Mouse (Mus musculus) heart, postnatal 4 days (tissue): ENCODE data around the gene Ntn1. TPM values are rescaled to one million over a fixed set of nuclear protein-coding genes. Genes with fewer than 3 reads are reported as not detected.

Experiments
- DNase-seq: peaks from one replicate; pipeline ENCODE4 v3.0.0; 2021
- total RNA-seq, 2 experiments: library from RNA; stranded (reverse); gene quantifications; 2 replicates each; pipeline ENCODE4 v1.2.3; 2021

Ntn1 gene
- total RNA-seq = 100 to 1,000 TPM in 1 of 2 experiments, 10 to 100 TPM in 1; 85.3 to 101 TPM

DNA sequence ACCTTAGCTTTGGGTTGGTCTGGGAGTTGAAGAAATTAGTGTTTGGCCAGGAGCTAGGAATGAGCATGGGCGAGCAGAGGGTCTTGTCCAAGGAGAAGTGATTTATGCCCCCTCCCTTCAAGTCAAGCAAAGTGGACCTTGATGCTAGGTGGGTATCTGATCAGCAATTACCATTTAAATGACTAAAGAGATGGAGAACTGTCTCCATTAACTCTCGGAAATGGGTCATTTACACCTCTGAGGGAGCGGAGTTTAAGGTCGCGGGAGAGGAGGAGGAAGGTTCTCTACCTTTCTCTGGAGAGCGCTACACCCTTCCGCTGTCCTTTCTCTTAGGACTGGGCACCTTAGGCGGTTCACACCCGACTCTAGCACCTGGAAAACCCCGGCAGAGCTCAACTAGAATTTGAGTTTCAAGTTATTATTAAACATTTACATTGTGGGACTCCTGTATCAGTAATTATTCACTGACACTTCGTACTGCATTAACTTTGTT, at the start of gene Ntn1:
TSS of gene Ntn1 (minus strand) at position 97 of the 493 bp plus-strand sequence.
- DNase-seq = no peak

DNA sequence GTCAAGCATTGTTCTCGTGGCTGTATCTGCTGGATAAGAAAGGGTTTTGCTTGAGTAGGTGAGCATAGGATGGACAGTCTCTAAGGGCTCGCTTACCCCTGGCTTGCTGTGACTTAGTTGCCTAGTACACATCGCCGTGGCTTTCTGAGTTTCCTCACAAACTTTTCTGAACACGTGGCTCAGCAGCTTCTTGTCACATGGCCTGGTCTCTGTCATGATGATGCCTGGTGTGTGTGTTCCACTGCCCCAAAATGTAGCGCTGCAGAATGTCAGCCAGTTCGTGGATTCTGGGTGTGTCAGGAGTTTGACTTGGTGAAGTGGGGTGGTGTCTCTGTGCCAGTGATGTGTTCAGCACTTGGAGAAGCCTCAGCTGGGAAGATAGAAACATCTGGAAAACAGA, 47.7 kb upstream of the Ntn1 start:
- DNase-seq = no peak

DNA sequence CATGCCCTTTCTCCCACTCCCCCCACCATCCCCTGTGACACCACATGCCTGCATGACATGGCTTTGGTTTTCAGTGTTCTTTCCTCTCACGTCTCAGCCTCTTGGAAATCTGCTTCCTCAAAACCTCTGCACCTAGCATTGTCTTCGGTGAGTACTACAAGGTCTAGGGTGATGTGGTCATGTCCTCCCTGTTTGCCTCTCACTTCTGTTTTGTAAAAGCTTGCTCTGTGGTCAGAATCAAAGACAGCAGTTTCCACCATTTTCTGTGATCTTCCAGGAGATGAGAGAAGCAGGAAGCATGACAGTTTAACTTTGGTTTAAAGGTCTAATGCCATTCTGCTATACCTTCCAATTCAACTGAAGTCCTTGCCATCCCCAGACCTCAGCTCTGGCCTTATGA, 46.6 kb upstream of the Ntn1 start:
- no peak for DNase-seq

DNA sequence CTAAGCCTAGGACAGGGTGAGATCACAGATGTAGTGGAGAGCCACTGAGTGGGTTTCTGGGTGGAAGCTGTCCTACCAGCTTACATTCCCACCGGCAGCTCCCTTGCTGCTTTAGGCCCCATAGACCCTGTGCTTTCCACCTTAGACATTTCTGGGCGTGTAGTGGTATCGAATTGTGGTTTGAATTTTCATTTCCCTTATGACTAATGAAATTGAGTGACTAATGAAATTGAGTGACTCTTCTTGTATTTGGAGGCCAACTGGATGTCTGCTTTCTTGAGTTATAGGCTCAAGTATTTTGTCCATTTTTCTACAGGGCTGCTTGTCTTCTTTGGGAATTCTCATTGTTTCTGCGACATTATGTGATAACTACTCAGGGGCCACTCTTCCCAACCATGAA, 45.9 kb upstream of the Ntn1 start:
- no peak for DNase-seq

DNA sequence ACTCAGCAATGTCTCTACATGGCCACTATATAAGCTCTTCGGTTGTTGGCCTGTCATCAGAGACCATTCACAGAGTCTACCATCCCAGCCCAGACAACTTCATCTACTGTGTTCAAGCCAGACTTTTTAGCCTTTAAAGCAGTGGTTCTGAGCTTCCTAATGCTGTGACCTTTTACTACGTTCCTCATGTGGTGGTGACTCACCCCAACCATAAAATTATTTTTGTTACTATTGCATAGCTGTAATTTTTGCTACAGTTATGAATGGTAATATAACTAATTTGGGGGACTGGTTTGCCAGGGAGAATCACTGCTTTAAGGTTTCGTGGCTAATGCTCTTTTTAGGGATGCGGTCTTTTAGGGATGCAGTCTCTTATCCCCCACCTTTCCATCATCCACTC, 45.3 kb upstream of the Ntn1 start:
- DNase-seq = no peak

DNA sequence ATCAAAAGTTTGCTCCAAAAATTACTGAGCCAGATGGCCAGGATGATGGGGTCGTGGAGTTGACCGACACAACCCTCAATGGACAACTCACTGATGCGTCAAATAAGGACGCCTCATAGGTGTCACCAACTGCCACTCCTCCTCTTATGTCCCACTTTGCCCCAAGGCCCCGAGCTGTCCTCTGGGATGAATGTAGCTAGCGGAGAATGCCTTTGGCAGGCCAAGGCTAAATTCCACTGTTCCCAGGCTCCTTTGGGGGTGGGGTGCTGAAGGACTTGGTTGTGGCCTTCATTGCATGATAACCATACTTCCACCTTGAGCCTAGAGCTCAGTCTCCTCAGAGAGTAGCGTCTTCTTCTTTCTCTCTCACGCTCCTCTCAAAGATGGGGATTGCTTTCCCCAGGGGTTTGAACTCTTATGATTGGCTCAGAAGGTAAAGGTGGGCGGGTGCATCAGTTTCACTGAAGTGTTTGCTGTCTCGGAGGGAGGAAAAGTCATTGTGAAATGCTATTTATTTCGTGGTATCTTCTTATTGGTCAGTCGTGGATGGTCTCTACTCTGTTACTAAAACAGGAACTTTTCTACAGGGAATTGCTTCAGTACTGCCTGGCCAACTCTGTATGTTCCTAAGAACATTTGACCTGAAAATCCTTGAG, 42.5 kb upstream of the Ntn1 start:
- DNase-seq = no peak

DNA sequence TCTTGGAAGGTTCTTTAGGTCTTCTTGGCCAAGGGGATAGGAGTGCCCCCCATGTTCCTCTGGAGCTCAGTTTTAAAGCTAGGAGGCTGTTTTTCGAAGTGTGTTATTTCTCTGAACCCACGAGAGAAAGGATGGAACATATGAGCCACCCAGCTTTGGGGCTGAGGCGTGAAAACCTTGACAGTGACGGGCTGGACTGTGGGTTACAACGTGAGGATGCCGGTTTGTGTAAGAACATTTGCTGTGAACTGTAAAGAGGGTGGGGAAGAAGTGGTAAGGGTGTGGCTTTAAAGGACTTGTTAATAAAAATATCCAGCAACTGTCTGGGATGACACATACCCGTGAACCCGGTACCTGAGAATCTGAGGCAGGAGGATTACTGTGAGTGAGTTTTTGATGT, 41.7 kb upstream of the Ntn1 start:
- no peak for DNase-seq

DNA sequence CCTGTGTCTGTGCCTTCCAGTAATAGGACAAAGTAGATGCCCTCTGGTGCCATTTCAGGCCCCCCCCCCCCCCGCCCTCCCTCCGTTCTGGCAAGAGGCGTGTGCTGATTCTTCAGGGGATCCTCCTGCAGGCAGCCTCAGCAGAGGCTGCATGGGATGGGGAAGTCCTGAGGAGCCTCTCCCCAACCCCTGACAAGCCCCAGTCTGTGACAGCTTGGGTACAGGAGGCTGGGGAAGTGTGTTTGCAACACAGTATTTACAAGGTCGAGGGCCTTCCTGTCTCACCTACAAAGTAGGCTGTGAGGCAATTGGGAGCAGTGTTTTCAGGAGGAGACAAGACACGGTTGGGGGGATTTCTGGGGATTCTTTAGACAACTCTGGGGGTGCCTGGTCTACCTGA, 40.3 kb upstream of the Ntn1 start:
- no peak for DNase-seq

DNA sequence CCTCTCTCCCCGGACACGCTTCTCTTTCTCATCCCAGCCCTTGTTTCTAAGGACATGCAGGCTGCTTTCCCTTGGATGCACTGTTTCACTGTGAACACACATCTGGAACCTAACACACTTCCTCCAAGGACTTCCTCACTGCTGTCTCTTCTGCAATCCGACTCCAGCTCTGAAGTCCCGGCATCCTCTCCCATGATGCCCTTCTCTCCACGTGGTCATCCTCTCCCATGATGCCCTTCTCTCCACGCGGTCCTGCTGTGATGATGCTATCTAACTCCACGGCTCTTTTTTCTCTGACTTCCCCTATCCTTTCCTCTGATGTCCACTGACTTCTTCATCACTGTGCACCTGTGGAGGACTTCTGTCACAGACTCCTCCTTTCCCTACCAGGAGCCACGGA, 39.5 kb upstream of the Ntn1 start:
- no peak for DNase-seq

DNA sequence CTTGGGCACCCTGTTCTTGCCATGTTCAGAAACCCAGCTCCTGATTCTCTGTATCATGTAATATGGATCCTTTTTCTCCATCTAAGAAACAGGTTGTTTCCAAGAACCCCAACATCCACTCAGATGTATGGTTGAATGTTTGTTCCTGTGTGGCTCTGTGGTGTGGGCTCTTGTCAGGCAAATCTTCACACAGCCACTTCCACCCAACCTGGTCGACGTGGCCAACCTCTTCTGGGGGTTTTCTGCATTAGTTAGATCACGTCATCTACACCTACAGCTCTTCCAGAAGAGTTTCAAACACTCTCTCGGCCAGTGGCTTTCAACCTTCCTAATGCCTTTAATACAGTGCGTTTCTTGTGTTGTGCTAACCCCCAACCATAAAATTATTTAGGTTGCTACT, 35.8 kb upstream of the Ntn1 start:
- DNase-seq = no peak

DNA sequence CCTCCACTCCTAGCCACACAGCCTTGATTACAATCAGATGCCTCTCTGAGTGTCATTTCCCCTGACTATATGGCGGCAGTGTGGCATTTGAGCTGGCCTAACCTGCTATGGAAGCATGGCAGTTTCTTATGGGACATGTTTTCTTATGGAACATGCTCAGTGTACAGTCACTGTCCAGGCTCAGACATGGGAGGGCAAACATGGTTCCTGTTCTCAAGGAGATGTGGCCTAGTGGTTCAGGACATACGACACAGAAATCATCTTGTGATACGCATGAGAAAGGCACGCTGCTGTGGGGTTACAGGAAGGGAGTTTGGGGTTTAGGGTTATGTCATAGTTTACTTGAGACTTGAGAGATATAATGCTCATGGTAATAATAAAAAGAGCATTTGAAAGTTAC, 35.0 kb upstream of the Ntn1 start:
- DNase-seq = no peak

DNA sequence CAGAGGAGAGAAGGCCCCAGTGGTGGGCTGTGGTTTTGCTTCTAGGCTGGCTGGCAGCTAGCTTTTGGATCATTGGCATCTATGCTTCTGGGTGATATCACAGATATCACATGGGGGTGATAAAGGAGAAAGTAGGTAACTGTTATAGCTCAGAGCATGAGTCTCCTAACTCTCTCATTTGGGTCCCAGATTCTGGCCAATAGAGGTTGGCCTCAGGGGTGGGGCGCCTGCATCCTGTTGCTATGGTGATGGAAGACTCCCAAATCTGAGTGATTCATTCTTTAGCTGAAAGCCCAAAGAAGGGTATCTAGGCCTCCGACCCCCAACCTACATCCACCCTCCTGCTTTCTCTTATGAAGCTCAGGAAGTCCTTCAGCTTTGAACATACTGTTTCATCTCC, 34.1 kb upstream of the Ntn1 start:
- DNase-seq = no peak

DNA sequence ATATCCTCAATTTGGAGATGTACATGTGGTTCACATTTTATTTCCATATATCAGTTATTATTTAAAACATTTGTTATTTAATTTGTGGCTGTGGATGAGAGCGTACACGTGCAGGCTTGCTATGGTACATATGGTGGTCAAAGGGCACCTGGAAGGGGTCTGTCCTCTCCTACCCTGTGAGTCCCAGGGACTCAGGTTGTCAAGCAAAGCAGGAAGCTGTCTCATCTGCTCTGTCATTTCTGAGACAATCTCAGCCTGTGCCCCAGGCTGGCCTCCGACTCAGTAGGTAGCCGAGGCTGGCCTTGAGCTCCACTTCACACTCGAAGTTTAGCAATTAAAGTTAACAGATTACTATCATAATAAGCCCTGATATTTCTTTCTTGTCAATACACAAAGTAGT, 32.9 kb upstream of the Ntn1 start:
- no peak for DNase-seq

DNA sequence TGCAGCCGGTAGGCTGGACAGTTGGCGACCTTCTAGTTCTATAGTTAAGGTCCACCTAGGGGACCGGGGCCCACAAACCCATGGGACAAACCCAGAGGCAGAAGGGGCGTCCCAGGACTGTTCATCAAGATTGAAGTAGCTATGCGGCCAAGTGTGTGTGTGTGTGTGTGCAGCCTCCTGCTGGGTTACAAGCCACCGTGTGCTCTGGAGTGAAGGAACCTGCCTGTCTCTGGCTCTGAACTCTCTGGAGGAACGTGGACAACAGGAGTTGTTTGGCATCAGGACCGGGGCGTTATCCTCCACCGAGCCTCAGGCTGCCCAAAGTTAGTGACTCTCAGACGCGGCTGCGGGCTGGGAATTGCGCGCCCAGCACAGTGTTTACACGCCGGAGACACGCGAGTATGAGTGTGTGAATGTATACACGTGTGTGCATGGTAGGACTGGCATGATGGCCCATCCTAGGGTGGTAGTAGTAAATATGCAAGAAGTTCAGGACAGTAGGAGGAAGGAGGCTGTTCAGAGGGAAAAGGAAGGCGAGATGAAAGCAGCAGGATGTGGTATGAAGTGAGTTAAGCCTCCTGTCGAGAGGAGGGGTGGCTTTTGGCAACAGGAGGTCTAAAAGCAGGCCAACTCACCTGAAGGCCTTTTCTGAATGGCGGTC, 31.9 kb upstream of the Ntn1 start:
- DNase-seq = no peak

DNA sequence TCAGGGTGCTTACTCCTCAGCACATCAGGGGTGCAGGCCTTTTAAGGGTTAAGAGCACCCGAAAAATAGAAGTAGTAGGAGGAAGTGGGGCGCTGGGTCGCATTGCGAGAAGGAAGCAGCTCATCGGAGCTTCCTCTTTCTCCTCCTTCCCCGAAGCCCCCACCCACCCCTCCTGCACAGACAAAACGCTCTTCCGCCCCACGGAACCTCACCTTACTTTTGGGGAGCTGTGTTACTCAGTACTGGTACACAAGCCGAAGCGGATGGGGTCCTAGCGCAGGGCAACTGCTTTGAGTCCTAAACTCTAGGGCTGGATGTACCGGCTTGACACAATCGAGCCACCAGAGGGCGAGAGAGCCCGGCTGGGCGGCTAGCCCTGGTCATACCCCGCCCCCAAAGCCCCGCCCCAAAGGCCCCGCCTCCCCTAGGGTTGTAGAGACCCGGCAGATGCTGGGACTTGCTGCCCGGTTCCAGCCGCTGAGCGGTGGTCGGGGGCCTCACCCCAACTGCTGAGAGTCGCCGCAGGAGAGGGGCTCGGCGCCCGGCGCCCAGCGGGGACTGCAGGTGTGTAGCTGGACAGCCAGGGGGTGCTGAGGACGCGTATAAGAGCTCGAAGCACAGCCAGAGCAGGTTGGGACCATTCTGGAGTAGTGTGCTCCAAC, 31.2 kb upstream of the Ntn1 start, which contains the start of gene Pik3r5:
TSS of gene Pik3r5 (plus strand) at position 423 of the 662 bp plus-strand sequence.
- DNase-seq = peak; percentile 87

DNA sequence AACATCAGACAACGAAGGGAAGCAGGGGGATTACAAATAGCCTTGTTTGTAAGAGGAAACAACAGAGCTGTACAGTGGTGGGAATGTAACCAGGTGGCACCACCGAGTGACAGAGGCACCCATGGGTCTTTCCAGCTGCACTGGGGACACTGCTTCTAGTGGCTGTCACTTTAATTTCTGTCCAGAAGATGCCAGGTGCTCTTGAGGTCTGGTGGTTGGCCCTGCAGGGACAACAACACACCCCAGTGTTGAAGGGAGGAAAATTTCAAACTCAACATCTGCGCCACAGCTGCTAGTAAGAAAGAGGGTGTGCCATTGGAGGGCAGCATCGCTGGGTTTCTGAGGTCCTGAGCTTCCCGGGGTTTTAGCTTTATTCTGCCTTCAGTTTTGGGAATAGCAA, 30.0 kb upstream of the Ntn1 start:
- no peak for DNase-seq

DNA sequence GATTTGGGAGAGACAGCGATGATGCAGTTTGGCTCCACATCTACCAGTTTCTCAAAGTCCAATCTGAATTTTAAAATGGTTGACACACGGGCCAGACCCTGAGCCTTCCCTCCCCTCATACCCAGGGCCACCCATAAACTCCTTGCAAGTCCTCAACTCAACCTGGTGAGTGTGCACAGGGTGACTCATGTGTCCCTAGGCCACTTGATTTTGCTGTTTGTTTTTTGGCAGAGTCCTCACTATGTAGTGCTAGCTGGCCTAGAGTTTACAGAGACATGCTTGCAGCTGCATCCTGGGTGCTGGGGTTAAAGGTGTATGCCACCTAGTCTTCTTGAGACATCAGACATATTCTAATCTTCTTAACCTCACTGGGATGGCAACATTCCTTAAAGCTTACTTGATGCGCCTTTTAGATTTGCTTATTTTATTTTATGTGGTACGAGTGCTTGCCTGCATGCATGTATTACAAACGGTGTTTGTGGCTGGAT, 26.5 kb upstream of the Ntn1 start:
- no peak for DNase-seq

DNA sequence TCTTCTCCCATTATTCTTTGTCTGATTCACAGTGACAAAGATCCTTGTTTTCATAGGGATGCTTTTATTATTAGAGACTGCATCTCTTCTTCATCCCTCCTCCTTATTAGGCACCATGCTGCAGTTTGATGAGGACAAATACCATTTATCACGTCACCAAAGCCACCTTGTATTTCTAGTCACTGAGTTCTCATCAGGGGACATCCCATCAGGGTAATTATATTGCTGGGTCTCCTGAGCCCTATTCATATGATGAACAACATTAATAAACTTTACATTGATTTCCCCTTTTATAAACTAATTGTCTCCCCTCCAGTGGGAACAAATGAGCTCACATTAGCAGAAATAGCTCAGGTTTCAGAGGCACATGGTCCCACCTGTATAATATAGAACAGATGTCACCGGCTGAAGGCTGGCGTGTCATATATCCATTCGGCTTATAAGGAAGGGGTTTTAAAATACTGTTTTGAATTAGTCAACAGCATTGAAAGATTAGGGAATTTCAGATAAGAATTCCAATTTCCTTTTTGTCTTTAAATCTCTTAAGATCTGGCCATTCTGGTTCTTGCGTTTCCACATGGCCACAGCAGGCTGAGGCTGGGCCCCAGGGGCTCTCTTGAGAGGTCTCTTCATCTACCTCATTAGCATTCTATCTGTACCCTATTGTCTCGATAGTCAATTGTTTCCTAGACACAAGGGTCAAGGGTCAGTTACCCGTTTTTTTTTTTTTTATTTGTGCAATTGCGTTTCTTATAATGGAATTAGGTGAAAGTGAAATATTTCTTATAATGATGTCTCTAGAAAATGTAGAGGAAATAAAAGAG, 25.1 kb upstream of the Ntn1 start:
- no peak for DNase-seq

DNA sequence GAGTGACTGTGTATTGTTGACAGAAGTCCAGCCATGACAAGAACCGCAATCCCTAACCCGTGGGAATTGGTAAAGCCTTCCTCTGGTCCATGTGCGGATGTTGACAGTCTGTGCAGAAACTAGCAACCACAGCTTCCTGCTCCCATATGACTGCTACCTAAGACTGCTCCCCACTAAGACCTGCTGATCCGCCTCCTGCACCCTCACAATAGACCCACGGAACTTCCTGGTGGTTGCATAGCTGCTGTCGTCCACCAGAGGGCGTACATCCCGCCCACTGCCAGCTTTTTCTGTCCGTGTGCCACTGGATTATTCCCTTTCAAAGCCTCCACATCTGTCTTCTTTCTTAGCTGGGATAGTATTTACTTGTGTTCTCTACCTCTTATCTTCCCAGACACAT, 17.2 kb upstream of the Ntn1 start:
- DNase-seq = peak; percentile 49

DNA sequence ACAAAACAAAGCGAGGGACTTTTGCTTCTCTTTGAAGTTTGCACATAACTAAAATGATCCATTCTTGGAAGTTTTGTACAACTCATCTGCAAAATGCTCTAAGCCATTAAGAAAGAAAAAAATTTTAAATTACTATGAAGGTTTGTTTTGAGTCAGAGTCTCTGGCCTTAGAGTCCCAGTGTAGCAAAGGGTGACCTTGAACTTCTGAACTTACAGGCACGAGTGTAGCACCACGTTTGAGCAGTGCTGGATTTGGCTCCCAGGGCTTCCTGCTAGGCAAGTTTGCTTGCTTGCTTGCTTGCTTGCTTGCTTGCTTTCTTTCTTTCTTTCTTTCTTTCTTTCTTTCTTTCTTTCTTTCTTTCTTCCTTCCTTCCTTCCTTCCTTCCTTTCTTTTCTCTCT, 16.4 kb upstream of the Ntn1 start:
- no peak for DNase-seq

DNA sequence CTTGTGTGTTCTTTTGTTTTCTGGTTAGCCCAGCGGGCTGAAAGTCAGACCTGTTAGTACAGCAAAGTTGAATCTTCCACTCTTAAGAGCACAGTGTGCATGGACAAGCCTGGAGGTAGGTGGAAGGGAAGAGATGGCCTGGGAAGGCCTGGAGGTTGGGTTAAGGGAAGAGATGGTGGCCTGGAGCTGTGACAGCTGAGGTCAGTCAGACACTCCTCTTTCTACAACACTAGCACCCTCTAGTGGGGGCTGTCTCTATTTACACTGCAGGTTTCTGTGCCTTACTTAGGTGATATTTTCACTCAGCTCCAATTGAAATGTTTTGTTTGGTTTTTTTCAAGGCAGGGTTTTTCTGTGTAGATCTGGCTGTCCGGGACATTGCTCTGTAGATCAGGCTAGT, 7.5 kb upstream of the Ntn1 start:
- DNase-seq = peak; percentile 88

DNA sequence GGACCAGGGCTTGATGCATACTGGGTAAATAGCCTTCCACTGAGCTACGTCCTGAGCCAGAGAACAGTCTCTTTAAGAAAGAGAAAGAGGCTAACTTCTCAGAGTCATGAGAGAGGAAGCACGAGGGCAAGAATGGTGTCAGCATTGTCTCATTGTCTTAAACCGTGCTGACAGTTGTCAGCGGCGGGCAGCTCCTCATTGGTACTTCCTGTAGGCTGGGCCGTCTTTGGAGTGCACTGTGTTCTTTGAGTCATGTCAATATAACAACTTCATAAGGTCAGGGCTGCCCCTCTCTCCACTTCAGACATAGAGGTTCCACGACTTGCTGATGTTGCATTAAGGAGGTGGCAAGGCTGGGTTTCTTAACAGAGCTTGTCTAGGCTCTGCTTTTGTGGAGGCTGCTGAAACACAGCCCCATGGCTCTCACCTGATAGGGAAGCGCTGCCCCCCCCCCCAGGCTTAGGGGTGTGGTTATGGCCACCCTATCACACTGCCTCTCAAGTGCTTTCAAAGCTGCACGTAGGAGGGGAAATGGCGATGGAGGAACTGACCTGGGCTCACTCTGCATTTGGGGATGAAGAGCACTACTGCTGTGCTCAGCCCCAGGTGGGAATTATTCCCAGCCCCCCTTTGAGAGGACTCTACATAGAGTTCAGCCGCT, 6.8 kb upstream of the Ntn1 start:
- DNase-seq = no peak
